Mouse (Mus musculus) erythroblast, embryonic 14.5 days (primary cell): ENCODE results near the gene Gm10799.

ENCODE experiments used
- GATA1 ChIP-seq: IDR thresholded peaks from 2 replicates; pipeline ENCODE4 v1.6.1; 2012; ENCODE audit warnings: low read length, inconsistent platforms, mixed read lengths
- TAL1 ChIP-seq: IDR thresholded peaks from 3 replicates; pipeline ENCODE4 v1.6.1; 2012; ENCODE audit warnings: low read length, inconsistent platforms, mixed read lengths

- TF ChIP-seq TAL1 (no peak), GATA1 (no peak)
These were observed 46.5 kb upstream of the Gm10799 start for GRCm38 (mm10) chr2:104114898-104115297.
